Comparison of ENCODE assay signal across 10 mouse cellular contexts in the genomic region with DNA sequence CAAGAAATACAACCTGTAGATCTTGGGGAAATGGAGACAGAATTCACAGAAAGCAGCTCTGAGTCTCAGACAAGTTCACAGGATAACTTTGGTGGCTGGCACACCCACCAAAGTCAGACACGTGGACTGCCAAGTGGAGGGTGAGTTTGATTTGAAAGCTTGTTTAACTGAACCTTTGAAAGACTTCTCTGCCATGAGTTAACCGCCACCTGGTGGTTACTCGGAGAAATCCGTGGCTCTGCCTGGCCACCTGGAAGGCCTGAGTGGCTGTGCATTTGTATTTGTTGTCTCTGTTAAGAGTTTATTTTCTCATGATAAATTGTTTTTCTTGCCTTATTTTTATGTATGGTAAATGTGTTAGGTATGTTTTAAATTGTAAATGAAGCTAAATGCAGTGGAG. TPM values are rescaled to one million over a fixed set of nuclear protein-coding genes. Genes with fewer than 3 reads are reported as not detected.
DNase-seq lines count a peak whose midpoint lies in the region; ATAC-seq lines count a peak whose summit lies in the region.
"Had no signal": no experiment of that assay in that cellular context is flagged by ENCODE, and none has a peak within 500 bp of the region (broad histone marks: within the 10 kb centered on the region; RNA-seq: fewer than 3 reads in every experiment).

No protein-coding gene starts in this region.

- no peak for ATAC-seq in cerebellum, adult (ENCODE audit: insufficient number of reproducible peaks, low FRiP score, low TSS enrichment)
- ATAC-seq in hematopoietic stem cell, adult 5-6 weeks (replicated peaks in 1 of 2; ENCODE audit: insufficient read depth in 1 of 2, low FRiP score in 2 of 2, low TSS enrichment in 1 of 2, low read depth in 1 of 2, poor library complexity in 2 of 2, severe bottlenecking in 2 of 2) = peak; percentile 46 to 51; a peak in 1 of 4 replicates
- no peak for ATAC-seq in activated CD4-positive, CD25-positive, alpha-beta regulatory T cell, adult 4 months

- peak; percentile 39 for DNase-seq in cerebellum, adult 11 months
- DNase-seq in layer of hippocampus, postnatal 36 days = peak; percentile 26 to 35
- DNase-seq in layer of hippocampus, adult 9-10 months (ENCODE audit: low spot score) = no peak
- DNase-seq in T-cell, adult 2 months (ENCODE audit: low spot score) = peak; percentile 23
- peak; percentile 69 for DNase-seq in lung, postnatal 36 days

RNA-seq across cellular contexts. Expression of a gene that starts 10.4 kb away (rescaled TPM):
- not detected for total RNA-seq in layer of hippocampus, postnatal 36 days (2021)
- total RNA-seq in hematopoietic stem cell, adult 5-6 weeks (2017) = not detected in 2 replicates
- polyA plus RNA-seq in activated CD4-positive, CD25-positive, alpha-beta regulatory T cell, adult 4 months (2017; shearing (Covaris generic)) = not detected
- polyA plus RNA-seq: frontal cortex, adult 2 months; liver, embryonic 16.5 days had no signal

RNA-seq across cellular contexts. Expression of a gene that starts 15.9 kb away (rescaled TPM):
- total RNA-seq in layer of hippocampus, postnatal 36 days (2021) = 10 to 100 TPM; 37.0 to 73.4 TPM
- 15.1 and 16.1 TPM in 2 replicates for total RNA-seq in hematopoietic stem cell, adult 5-6 weeks (2017)
- polyA plus RNA-seq in activated CD4-positive, CD25-positive, alpha-beta regulatory T cell, adult 4 months (2017; shearing (Covaris generic)) = 1 to 10 TPM; 5.1 to 6.6 TPM

Comparison
In these comparisons a context has a peak if more than half of its experiments do, and no peak if none do; other contexts are left out.
1. ATAC-seq: peak in hematopoietic stem cell, adult 5-6 weeks (2 of 2); none in cerebellum, adult (single experiment) and activated CD4-positive, CD25-positive, alpha-beta regulatory T cell, adult 4 months (single experiment).